Mouse (Mus musculus) intestine, postnatal 0 days (tissue): ENCODE results near the gene Sh3tc1. TPM values are rescaled to one million over a fixed set of nuclear protein-coding genes. Genes with fewer than 3 reads are reported as not detected.
A peak's percentile ranks its signal among the peaks of the same experiment; 100 is the strongest.

Source experiments
- ATAC-seq: fragments of 200-750 bp; cut with Nextera tagmentation; 2 replicates; pipeline ENCODE4 v1.8.0; 2017; ENCODE audit warnings: mild to moderate bottlenecking, moderate TSS enrichment, moderate library complexity
- H3K27ac ChIP-seq: fragments of 300-500 bp; sonication (generic); 2 replicates; pipeline ENCODE4 v1.5.1; 2014; ENCODE audit warnings: mild to moderate bottlenecking, low read depth, low read length, moderate library complexity
- H3K27me3 ChIP-seq: fragments of 300-500 bp; sonication (generic); replicated peaks from 2 replicates; pipeline ENCODE4 v1.6.1; 2014; ENCODE audit warnings: low read length, mixed read lengths; ENCODE audit not compliant: control insufficient read depth, insufficient read depth
- H3K36me3 ChIP-seq: fragments of 300-500 bp; sonication (generic); 2 replicates; pipeline ENCODE4 v1.6.1; 2014; ENCODE audit warnings: mild to moderate bottlenecking, moderate library complexity; ENCODE audit not compliant: control insufficient read depth, insufficient read depth
- H3K4me1 ChIP-seq: fragments of 300-500 bp; sonication (generic); replicated peaks from 2 replicates; pipeline ENCODE4 v1.6.1; 2014; ENCODE audit warnings: antibody characterized with exemption, low read length, mixed read lengths; ENCODE audit not compliant: control insufficient read depth, insufficient read depth
- H3K4me2 ChIP-seq: fragments of 300-500 bp; sonication (generic); replicated peaks from 2 replicates; pipeline ENCODE4 v1.6.1; 2014; ENCODE audit warnings: low read depth, mild to moderate bottlenecking, moderate library complexity
- H3K4me3 ChIP-seq: fragments of 300-500 bp; sonication (generic); 2 replicates; pipeline ENCODE4 v1.5.1; 2014; ENCODE audit warnings: low read depth, low read length
- H3K9ac ChIP-seq: fragments of 300-500 bp; sonication (generic); 2 replicates; pipeline ENCODE4 v1.6.1; 2014; ENCODE audit warnings: mild to moderate bottlenecking, low read depth, low read length
- H3K9me3 ChIP-seq: fragments of 300-500 bp; sonication (generic); 2 replicates; pipeline ENCODE4 v1.6.1; 2016; ENCODE audit warnings: mixed run types; ENCODE audit not compliant: control insufficient read depth
- CTCF ChIP-seq: sonication (generic); IDR thresholded peaks from 2 replicates; pipeline ENCODE4 v1.5.1; 2016; ENCODE audit warnings: low read depth, mild to moderate bottlenecking, control low read depth, antibody characterized with exemption, moderate library complexity
- WGBS: fragments of 180-500 bp; shearing (Covaris S2); extraction: QIAGEN DNeasy Blood & Tissue Kit; methylation state at CpG from one replicate; pipeline ENCODE4 v1.1.7; 2014; 5-methylcytosine and 5-hydroxymethylcytosine counted together
- polyA plus RNA-seq: library from polyadenylated mRNA; unstranded; fragments of >200 nt; fragmentation: Nextera tagmentation; extraction: Ambion mirVana; gene quantifications from 2 replicates; pipeline ENCODE4 v1.2.1, GENCODE M21; 2015

Sh3tc1 gene
- polyA plus RNA-seq, result 18.3 and 18.7 TPM in 2 replicates

- H3K27me3 ChIP-seq, result no peaks in the 10 kb centered on the region
- H3K36me3 ChIP-seq, result no peaks in the 10 kb centered on the region
- peak within 1 kb of the TSS; percentile 59 for H3K9ac ChIP-seq
- peak within 1 kb of the TSS; percentile 66 for H3K4me2 ChIP-seq
- H3K27ac ChIP-seq, result peak within 1 kb of the TSS; percentile 91
- peak within 1 kb of the TSS; percentile 43 for H3K4me3 ChIP-seq
- H3K9me3 ChIP-seq, result no peaks in the 10 kb centered on the region
- no peak for TF ChIP-seq CTCF
- ATAC-seq, result peak; percentile 74
- H3K4me1 ChIP-seq, result peaks cover 13% of the 10 kb centered on the region; the same call in 1 of the 2 replicates
- WGBS, result 19% methylated on average over 10 of the region's 10 CpGs
Observed at GRCm38 (mm10) chr5:35739536-35740278, at the start of gene Sh3tc1. Gene Sh3tc1 (minus strand): TSS chr5:35739987.

DNA sequence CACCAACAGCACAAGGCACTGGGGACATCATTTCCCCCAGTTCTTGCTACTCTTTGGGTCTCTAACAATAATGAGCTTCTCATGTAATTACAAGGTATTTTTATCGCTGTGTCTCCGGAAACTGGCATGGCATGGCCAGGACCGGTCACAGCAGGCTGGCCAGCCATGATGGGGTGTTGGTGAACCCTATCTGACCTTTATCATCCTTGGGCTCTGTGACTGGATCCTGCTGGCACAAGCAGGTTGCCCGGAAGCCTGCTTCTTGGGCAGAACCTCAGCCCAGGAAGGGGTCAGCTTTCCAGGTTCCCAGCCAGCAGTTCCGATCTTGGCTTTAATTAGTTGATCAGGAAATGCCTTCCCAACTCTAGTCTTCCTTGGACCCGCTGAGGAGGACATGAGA lies 48.9 kb upstream of the Sh3tc1 start:
- no peak overlapping the region for H3K27ac ChIP-seq
- H3K9ac ChIP-seq, result no peak overlapping the region
- no peak overlapping the region for H3K4me3 ChIP-seq
- H3K36me3 ChIP-seq, result no peaks in the 10 kb centered on the region
- 0 out of 2 replicates have a peak, but pooled peaks cover 3% of the 10 kb centered on the region for H3K4me1 ChIP-seq
- TF ChIP-seq CTCF, result no peak
- ATAC-seq, result no peak
- H3K9me3 ChIP-seq, result no peaks in the 10 kb centered on the region
- no peak overlapping the region for H3K4me2 ChIP-seq
- 85% methylated on average over 6 of the region's 6 CpGs for WGBS
- no peaks in the 10 kb centered on the region for H3K27me3 ChIP-seq

GRCm38 (mm10) chr5:35787847-35788246 lies 48.1 kb upstream of the Sh3tc1 start:
- H3K9ac ChIP-seq, result no peak overlapping the region
- 0 out of 2 replicates have a peak, but pooled peaks cover 3% of the 10 kb centered on the region for H3K4me1 ChIP-seq
- no peaks in the 10 kb centered on the region for H3K9me3 ChIP-seq
- no peak for TF ChIP-seq CTCF
- no peak overlapping the region for H3K27ac ChIP-seq
- 84% methylated on average over 12 of the region's 12 CpGs for WGBS
- H3K36me3 ChIP-seq, result no peaks in the 10 kb centered on the region
- H3K4me2 ChIP-seq, result no peak overlapping the region
- no peak for ATAC-seq
- H3K27me3 ChIP-seq, result no peaks in the 10 kb centered on the region
- H3K4me3 ChIP-seq, result no peak overlapping the region

GRCm38 (mm10) chr5:35785853-35786252 lies 46.1 kb upstream of the Sh3tc1 start:
- no peak for ATAC-seq
- 60% methylated on average over 7 of the region's 7 CpGs for WGBS

GRCm38 (mm10) chr5:35782648-35783180 lies 42.9 kb upstream of the Sh3tc1 start:
- Histone ChIP-seq H3K4me1 (no peaks in the 10 kb centered on the region; the same call in 1 of the 2 replicates), H3K27me3 (no peaks in the 10 kb centered on the region), H3K27ac (no peak overlapping the region; the same call in 1 of the 2 replicates), H3K9me3 (no peaks in the 10 kb centered on the region), H3K4me3 (no peak overlapping the region), H3K4me2 (no peak overlapping the region), H3K9ac (no peak overlapping the region), H3K36me3 (no peaks in the 10 kb centered on the region)
- ATAC-seq, result peak; percentile 50
- no peak for TF ChIP-seq CTCF
- 43% methylated on average over 10 of the region's 10 CpGs for WGBS

More at GRCm38 (mm10) chr5:35785853-35786252, 46.1 kb upstream of the Sh3tc1 start:
- H3K4me2 ChIP-seq, result no peak overlapping the region
- no peak for TF ChIP-seq CTCF
- no peaks in the 10 kb centered on the region for H3K9me3 ChIP-seq
- H3K4me1 ChIP-seq, result 0 out of 2 replicates have a peak, but pooled peaks cover 3% of the 10 kb centered on the region
- H3K4me3 ChIP-seq, result no peak overlapping the region
- no peaks in the 10 kb centered on the region for H3K27me3 ChIP-seq
- no peak overlapping the region for H3K27ac ChIP-seq
- no peaks in the 10 kb centered on the region for H3K36me3 ChIP-seq
- H3K9ac ChIP-seq, result no peak overlapping the region

GRCm38 (mm10) chr5:35781116-35781515 lies 41.3 kb upstream of the Sh3tc1 start:
- no peaks in the 10 kb centered on the region; the same call in 1 of the 2 replicates for H3K4me1 ChIP-seq
- H3K9me3 ChIP-seq, result no peaks in the 10 kb centered on the region
- TF ChIP-seq CTCF, result no peak
- WGBS, result 71% methylated on average over 3 of the region's 3 CpGs
- no peaks in the 10 kb centered on the region for H3K27me3 ChIP-seq
- no peaks in the 10 kb centered on the region for H3K36me3 ChIP-seq
- no peak for ATAC-seq
- no peak overlapping the region for H3K27ac ChIP-seq
- H3K4me3 ChIP-seq, result no peak overlapping the region
- no peak overlapping the region for H3K9ac ChIP-seq
- H3K4me2 ChIP-seq, result no peak overlapping the region
